Mouse (Mus musculus): ENCODE data around the gene Elf3. TPM values are rescaled to one million over a fixed set of nuclear protein-coding genes. Genes with fewer than 3 reads are reported as not detected.

The Elf3 gene
- polyA plus RNA-seq (2015; fragmentation: Nextera tagmentation; extraction: Ambion mirVana): 2.3 and 3.9 TPM in 2 replicates

DNA sequence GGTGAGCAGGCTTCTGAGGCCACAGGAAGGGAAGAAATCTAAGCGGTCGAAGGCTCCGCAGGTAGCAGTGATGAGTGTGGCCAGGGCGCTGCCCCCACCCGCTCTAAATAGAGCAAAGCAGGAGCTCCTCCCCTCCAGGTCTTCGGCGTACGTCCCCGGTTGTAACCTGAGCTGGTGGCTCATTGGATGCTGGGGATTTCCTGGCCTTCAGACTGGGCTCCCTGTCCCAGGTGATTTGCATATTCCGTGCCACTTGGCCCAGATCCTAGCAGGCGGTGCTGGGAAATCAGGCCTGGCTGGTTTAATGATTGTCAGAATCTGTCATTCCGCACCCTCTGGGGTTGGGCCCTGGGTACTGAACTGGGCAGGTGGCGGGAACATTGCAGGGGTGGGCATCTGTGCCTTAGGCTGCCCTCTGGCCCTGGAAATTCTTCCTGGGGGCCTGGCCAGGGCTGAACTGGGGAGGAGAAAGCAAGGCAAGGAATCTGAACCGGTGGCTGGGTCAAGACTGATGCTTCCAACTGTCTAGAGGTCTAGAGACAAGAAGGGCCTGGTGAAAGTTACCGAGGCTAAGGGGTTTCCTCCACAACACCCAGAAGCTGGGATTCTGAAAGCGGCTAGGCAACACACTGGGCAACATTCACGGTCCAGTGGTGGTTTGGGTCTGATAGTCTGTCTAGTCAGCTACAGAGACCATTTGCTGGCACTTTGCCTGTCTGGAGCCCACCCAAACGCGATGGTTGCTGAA is at the start of gene Elf3:
Gene Elf3, minus strand, starts transcription at position 189 of the 748 bp plus-strand sequence.
- peak within 1 kb of the TSS; percentile 42 for H3K4me3 ChIP-seq (ENCODE audit: low read length)
- peaks cover 16% of the 10 kb centered on the region for H3K4me1 ChIP-seq (ENCODE audit: control insufficient read depth, insufficient read depth, low read length)
- peak; percentile 57 for ATAC-seq (replicated peaks; ENCODE audit: extremely low read depth, insufficient read depth, low FRiP score)
- peaks cover 16% of the 10 kb centered on the region for H3K27me3 ChIP-seq (ENCODE audit: control insufficient read depth, insufficient read depth, low read length)
- no peak within 1 kb of the TSS for H3K27ac ChIP-seq (ENCODE audit: low read length)
- WGBS: 12% methylated on average over 19 of the region's 19 CpGs
- peaks cover 13% of the 10 kb centered on the region for H3K36me3 ChIP-seq (ENCODE audit: control insufficient read depth, insufficient read depth)
- no peaks in the 10 kb centered on the region for H3K9me3 ChIP-seq (replicated peaks; ENCODE audit: control insufficient read depth, low read length)
- peak within 1 kb of the TSS; percentile 71 for H3K4me2 ChIP-seq (ENCODE audit: low read depth, low read length)
- peak within 1 kb of the TSS; percentile 14 for H3K9ac ChIP-seq (ENCODE audit: low read length)

DNA sequence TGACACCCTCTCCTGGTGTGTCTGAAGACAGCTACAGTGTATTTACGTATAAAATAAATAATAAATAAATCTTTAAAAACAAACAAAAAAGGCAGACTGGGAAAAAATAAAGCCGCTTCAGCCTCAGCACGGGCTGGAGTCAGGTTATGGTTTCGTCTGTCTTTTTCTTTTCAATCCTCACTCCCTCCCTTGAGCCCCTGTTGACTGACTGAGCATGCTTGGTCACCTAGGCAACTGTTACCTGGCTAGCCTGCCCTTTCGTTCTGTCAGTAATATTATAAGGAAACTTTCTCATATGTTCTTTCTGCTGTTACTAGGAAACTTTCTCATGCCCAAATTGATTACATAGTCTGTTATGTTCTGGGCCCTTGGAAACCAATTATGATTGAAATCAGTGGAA is 32.5 kb upstream of the Elf3 start:
- H3K4me2 ChIP-seq (ENCODE audit: low read depth, low read length): no peak overlapping the region
- H3K4me1 ChIP-seq (ENCODE audit: control insufficient read depth, insufficient read depth, low read length): no peaks in the 10 kb centered on the region
- H3K27ac ChIP-seq (ENCODE audit: low read length): no peak overlapping the region
- no peak overlapping the region for H3K9ac ChIP-seq (ENCODE audit: low read length)
- 86% methylated on average over 5 of the region's 5 CpGs for WGBS
- peaks cover 15% of the 10 kb centered on the region for H3K36me3 ChIP-seq (ENCODE audit: control insufficient read depth, insufficient read depth)
- no peaks in the 10 kb centered on the region for H3K9me3 ChIP-seq (replicated peaks; ENCODE audit: control insufficient read depth, low read length)
- H3K4me3 ChIP-seq (ENCODE audit: low read length): no peak overlapping the region
- ATAC-seq (replicated peaks; ENCODE audit: extremely low read depth, insufficient read depth, low FRiP score): no peak
- no peaks in the 10 kb centered on the region for H3K27me3 ChIP-seq (ENCODE audit: control insufficient read depth, insufficient read depth, low read length)

DNA sequence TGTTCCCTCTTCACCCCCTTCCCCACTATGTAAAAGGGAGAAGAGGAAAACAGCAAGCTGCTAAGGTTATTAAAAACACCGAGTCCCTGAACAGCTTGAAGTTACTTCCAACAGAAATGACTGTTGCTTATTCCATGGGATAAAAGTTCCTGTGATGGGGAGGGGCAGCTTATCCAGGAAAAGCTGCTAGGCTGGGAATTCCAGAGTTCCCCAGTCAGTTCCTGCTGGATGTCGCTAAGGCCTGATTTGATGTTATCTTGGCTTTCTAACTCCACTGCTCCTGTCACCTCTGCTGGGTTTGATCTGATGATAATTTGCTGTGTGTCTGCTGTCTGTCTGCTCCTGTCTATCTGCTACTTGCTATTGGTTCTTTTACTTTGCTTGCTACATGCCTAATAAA is 27.9 kb upstream of the Elf3 start:
- H3K36me3 ChIP-seq (ENCODE audit: control insufficient read depth, insufficient read depth): no peaks in the 10 kb centered on the region
- no peaks in the 10 kb centered on the region for H3K9me3 ChIP-seq (replicated peaks; ENCODE audit: control insufficient read depth, low read length)
- H3K27ac ChIP-seq (ENCODE audit: low read length): no peak overlapping the region
- H3K9ac ChIP-seq (ENCODE audit: low read length): no peak overlapping the region
- no peak overlapping the region for H3K4me2 ChIP-seq (ENCODE audit: low read depth, low read length)
- no peak for ATAC-seq (replicated peaks; ENCODE audit: extremely low read depth, insufficient read depth, low FRiP score)
- WGBS: 41% methylated on average over 2 of the region's 2 CpGs
- H3K4me1 ChIP-seq (ENCODE audit: control insufficient read depth, insufficient read depth, low read length): peaks cover 9% of the 10 kb centered on the region
- H3K4me3 ChIP-seq (ENCODE audit: low read length): no peak overlapping the region
- no peaks in the 10 kb centered on the region for H3K27me3 ChIP-seq (ENCODE audit: control insufficient read depth, insufficient read depth, low read length)

DNA sequence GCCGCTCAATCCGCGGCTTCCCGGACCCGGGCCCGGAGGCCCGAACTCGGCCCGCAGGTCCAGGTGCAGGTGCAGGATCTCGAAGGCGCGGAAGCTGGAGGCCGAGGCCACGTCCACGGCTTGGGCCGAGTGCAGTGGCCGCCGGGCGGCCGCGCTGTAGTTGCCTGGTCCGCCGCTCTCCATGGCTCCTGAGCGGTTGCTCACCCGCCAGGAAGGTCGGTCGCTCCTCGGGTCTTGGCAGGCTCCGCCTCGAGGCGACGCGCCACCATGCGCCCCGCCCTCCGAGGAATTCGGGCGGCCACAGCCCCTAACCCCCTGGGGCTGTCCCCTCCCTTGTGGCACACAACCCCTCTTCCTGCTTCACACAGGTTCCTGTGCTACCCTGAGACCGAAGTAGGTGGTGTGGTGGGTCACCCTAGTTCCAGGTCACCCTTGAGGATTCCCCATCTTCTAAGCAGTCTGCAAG is 25.5 kb upstream of the Elf3 start, which contains the start of gene Rnpep:
Gene Rnpep, minus strand, starts transcription at position 259 of the 466 bp plus-strand sequence.
- H3K4me1 ChIP-seq (ENCODE audit: control insufficient read depth, insufficient read depth, low read length): peaks cover 12% of the 10 kb centered on the region
- H3K27me3 ChIP-seq (ENCODE audit: control insufficient read depth, insufficient read depth, low read length): no peaks in the 10 kb centered on the region
- H3K36me3 ChIP-seq (ENCODE audit: control insufficient read depth, insufficient read depth): no peaks in the 10 kb centered on the region
- no peaks in the 10 kb centered on the region for H3K9me3 ChIP-seq (replicated peaks; ENCODE audit: control insufficient read depth, low read length)
- peak; percentile 84 for ATAC-seq (replicated peaks; ENCODE audit: extremely low read depth, insufficient read depth, low FRiP score)
- H3K4me2 ChIP-seq (ENCODE audit: low read depth, low read length): peak within 1 kb of the TSS; percentile 93
- WGBS: under 1% methylated on average over 39 of the region's 39 CpGs
- H3K4me3 ChIP-seq (ENCODE audit: low read length): peak within 1 kb of the TSS; percentile 96
- peak within 1 kb of the TSS; percentile 93 for H3K27ac ChIP-seq (ENCODE audit: low read length)
- peak within 1 kb of the TSS; percentile 98 for H3K9ac ChIP-seq (ENCODE audit: low read length)

DNA sequence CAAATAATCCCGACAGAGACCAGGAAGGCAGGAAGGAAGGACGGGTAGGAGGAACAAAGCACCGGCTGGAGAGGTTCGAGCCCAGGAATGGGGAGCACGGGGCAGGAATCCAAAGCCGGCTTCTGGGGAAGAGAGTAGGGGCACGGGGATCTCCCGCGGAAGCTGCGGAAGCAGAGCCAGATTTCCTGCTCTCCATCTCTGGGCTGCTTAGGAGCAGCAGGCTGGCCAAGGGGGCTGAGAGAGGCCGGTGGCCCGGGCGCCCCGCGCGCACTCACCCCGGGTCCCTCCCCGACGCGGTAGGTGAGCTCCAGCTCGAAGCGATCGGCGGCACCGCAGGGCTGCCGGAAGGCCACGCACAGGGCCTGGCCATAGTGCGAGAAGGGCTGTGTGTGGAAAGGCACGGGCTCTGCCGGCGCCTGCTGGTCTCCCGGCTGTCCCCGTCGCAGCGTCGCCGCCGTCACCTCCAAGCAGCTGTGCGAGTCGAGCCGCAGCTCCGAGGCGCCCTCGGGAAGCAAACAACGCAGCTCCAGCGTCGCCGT is 25.0 kb upstream of the Elf3 start:
- no peaks in the 10 kb centered on the region for H3K27me3 ChIP-seq (ENCODE audit: control insufficient read depth, insufficient read depth, low read length)
- H3K4me2 ChIP-seq (ENCODE audit: low read depth, low read length): peak overlapping the region; percentile 93
- peak; percentile 61 for ATAC-seq (replicated peaks; ENCODE audit: extremely low read depth, insufficient read depth, low FRiP score)
- H3K9ac ChIP-seq (ENCODE audit: low read length): peak overlapping the region; percentile 98
- under 1% methylated on average over 48 of the region's 48 CpGs for WGBS
- H3K4me3 ChIP-seq (ENCODE audit: low read length): peak overlapping the region; percentile 96
- H3K9me3 ChIP-seq (replicated peaks; ENCODE audit: control insufficient read depth, low read length): no peaks in the 10 kb centered on the region
- peaks cover 3% of the 10 kb centered on the region for H3K36me3 ChIP-seq (ENCODE audit: control insufficient read depth, insufficient read depth)
- H3K27ac ChIP-seq (ENCODE audit: low read length): peak overlapping the region; percentile 93
- peaks cover 12% of the 10 kb centered on the region for H3K4me1 ChIP-seq (ENCODE audit: control insufficient read depth, insufficient read depth, low read length)

DNA sequence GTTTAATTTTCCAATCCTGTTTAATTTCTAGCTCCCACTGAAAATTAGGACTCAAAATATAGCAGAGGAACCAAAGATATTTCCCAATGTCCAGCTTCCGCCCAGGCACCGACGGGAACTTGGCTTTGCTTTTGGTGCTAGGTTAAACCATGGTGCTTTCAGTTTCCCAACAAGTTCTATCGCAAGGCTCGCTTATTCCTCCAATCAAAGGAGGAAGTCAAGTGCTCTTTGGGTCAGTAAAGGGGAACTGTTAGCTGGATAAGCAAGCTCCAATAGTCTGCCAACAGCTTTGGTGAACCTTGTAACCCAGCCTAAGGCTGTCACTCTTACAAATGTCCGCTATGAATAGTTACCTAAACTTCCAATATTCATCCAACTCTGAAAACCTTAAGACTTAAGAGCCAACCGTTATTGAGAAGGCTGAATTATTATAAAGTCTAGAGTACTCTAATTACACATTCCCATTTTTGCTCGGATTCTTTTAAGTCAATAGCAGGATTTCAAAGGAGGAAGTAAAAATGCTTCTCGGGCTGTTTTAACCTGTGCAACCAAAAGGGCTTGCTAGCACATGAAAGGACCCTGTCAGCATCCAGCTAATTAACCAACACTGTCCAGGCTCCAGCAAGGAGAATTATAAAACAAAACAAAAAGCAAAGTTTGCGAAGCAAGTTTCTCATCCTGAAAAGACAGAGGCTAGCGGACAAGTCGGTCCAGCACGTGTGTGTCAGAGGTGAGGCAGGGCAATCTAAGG is 24.3 kb upstream of the Elf3 start:
- peak overlapping the region; percentile 96 for H3K4me3 ChIP-seq (ENCODE audit: low read length)
- peak overlapping the region; percentile 98 for H3K9ac ChIP-seq (ENCODE audit: low read length)
- peak overlapping the region; percentile 93 for H3K27ac ChIP-seq (ENCODE audit: low read length)
- H3K9me3 ChIP-seq (replicated peaks; ENCODE audit: control insufficient read depth, low read length): no peaks in the 10 kb centered on the region
- peaks cover 8% of the 10 kb centered on the region for H3K36me3 ChIP-seq (ENCODE audit: control insufficient read depth, insufficient read depth)
- ATAC-seq (replicated peaks; ENCODE audit: extremely low read depth, insufficient read depth, low FRiP score): no peak
- no peaks in the 10 kb centered on the region for H3K27me3 ChIP-seq (ENCODE audit: control insufficient read depth, insufficient read depth, low read length)
- 33% methylated on average over 13 of the region's 13 CpGs for WGBS
- H3K4me1 ChIP-seq (ENCODE audit: control insufficient read depth, insufficient read depth, low read length): peaks cover 12% of the 10 kb centered on the region
- H3K4me2 ChIP-seq (ENCODE audit: low read depth, low read length): peak overlapping the region; percentile 93

DNA sequence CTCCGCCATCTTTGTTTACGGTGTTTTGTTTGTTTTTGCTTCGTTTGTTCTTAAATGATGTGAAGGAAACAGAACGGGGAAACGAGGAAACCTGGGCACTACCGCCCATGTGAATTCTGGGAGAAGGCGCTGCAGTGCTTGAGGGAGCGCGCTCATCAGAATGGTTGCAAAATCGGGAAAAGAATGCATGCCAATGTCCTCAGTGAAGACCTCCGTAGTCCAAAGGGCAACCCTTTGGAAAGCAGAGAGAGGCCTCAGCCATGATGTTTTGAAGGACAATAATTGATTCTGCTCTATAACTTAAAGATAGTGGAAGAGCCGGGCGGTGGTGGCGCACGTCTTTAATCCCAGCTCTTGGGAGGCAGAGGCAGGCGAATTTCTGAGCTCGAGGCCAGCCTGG is 23.5 kb upstream of the Elf3 start:
- Histone ChIP-seq H3K9me3 (replicated peaks; ENCODE audit: control insufficient read depth, low read length) (no peaks in the 10 kb centered on the region), H3K4me2 (ENCODE audit: low read depth, low read length) (no peak overlapping the region; the same call in 1 of the 2 replicates), H3K27me3 (ENCODE audit: control insufficient read depth, insufficient read depth, low read length) (no peaks in the 10 kb centered on the region), H3K36me3 (ENCODE audit: control insufficient read depth, insufficient read depth) (peaks cover 15% of the 10 kb centered on the region), H3K27ac (ENCODE audit: low read length) (no peak overlapping the region), H3K4me1 (ENCODE audit: control insufficient read depth, insufficient read depth, low read length) (peaks cover 12% of the 10 kb centered on the region), H3K4me3 (ENCODE audit: low read length) (no peak overlapping the region), H3K9ac (ENCODE audit: low read length) (no peak overlapping the region)
- no peak for ATAC-seq (replicated peaks; ENCODE audit: extremely low read depth, insufficient read depth, low FRiP score)
- 96% methylated on average over 17 of the region's 17 CpGs for WGBS

DNA sequence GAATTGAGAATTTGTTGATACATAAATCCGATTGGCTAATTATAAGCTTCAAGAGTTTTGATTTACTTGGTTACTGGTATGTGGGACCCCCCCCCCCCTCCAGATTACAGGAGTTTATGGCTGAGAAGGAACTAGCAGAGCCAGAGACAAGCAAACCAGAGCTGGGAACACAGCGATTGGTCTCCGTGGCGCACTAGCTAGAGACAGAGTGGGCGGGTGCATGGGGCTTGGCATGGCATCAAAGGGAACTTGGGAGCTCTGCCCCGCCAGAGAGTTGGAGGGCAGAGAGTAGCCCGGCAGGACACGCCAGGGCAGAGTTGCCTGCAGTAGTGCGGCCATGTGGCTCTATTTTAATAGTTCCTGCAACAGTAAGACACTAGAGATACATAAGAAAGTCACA is 22.3 kb upstream of the Elf3 start:
- WGBS: 41% methylated on average over 9 of the region's 9 CpGs
- Histone ChIP-seq H3K36me3 (ENCODE audit: control insufficient read depth, insufficient read depth) (peaks cover 26% of the 10 kb centered on the region), H3K27me3 (ENCODE audit: control insufficient read depth, insufficient read depth, low read length) (no peaks in the 10 kb centered on the region), H3K4me1 (ENCODE audit: control insufficient read depth, insufficient read depth, low read length) (peaks cover 12% of the 10 kb centered on the region), H3K9me3 (replicated peaks; ENCODE audit: control insufficient read depth, low read length) (no peaks in the 10 kb centered on the region), H3K4me2 (ENCODE audit: low read depth, low read length) (0 out of 2 replicates have a peak overlapping the region, but pooled peaks have one; percentile 4), H3K9ac (ENCODE audit: low read length) (no peak overlapping the region), H3K4me3 (ENCODE audit: low read length) (no peak overlapping the region), H3K27ac (ENCODE audit: low read length) (no peak overlapping the region)
- ATAC-seq (replicated peaks; ENCODE audit: extremely low read depth, insufficient read depth, low FRiP score): peak; percentile 67
